Mouse (Mus musculus) gastrocnemius, postnatal 36 days (tissue): ENCODE results near the gene Sh3gl2. TPM values are rescaled to one million over a fixed set of nuclear protein-coding genes. Genes with fewer than 3 reads are reported as not detected.

Experiments used
- DNase-seq, 2 experiments: peaks; one replicate each; pipeline ENCODE4 v3.0.0; 2022
- intact Hi-C: fragments of 180-260 bp; cut with DNase I; formaldehyde crosslinking; loops from one replicate; pipeline ENCODE4 v1.15.1; 2025
- long read RNA-seq, 2 experiments: library from polyadenylated mRNA; stranded (forward); transcript quantifications; one replicate each; pipeline ENCODE4 v2.0.0; 2021
- total RNA-seq, 2 experiments: library from RNA; stranded (reverse); gene quantifications; 2 replicates each; pipeline ENCODE4 v1.2.3; 2021

Gene Sh3gl2
- under 1 TPM; 0.77 to 0.81 TPM for total RNA-seq
- long read RNA-seq, experiment 1 = 0 reads
- long read RNA-seq, experiment 2 = 0 reads

- intact Hi-C loops = no loop called here
- DNase-seq = peak; percentile 6 to 15
Observed at GRCm38 (mm10) chr4:85205071-85205635, at the start of gene Sh3gl2. Sh3gl2 (plus strand) TSS chr4:85205126.

DNA sequence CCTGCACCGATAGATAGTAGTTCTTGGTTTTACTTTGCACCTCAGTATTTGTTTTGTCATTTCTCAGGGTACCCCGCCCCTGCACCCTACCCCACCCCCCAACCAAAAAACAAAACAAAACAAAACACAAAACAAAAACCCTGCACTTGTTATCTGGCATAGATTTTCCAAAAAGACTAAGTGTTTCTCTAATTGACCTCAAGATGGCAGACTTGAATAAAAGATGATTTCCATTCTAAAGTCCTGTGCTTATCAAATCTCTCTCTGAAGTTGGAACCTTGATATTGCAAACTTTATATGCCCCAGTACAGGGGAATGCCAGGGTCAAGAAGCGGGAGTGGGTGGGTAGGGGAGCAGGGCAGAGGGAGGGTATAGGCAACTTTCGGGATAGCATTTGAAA lies 43.8 kb upstream of the Sh3gl2 start:
- DNase-seq = no peak
- intact Hi-C loops = loop anchor here (5.0 kb wide), 1 partner anchor 231 kb away; no protein-coding TSS in a partner anchor

DNA sequence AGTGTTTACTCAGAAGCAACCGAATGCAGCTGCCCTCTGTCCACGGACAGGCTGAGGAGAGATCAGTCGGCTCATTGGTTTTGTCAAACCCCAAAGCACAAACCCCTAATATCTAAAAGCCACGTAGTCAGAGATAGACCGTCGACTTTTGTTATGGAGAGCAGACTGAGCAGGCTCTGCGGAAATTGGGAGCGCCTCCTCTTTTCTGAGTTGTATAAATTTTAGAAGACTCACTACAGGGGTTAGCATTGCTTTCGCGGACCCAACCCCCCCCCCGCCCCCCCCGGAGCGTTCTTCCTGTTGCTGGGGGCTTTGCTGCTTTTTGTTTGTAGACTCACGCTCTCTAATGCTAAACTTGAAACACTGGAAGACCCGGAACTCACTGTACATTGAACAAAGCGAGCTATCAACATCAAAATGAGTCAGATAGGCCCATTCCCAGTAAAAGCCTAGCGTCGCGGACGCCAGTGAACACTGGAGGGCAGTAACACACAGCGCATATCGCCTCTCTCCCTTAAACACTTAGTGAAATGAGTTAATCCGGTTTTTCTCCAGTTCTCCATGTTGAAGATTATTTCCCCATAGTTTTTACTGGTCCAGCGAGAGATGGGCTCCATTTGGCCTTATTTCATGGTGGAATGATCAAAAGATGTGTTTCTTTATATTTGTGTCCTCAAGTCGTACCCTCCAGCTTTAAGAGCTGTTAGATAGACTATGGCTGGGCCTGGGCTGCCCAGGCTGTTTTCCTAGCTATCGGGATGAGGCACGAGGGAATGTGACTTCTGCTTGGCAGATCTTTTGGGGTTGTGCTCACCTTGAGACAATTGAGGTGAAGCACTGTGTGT lies 42.2 kb upstream of the Sh3gl2 start:
- intact Hi-C loops = loop anchor here (5.0 kb wide), 1 partner anchor 230 kb away; no protein-coding TSS in a partner anchor
- no peak for DNase-seq

- DNase-seq = no peak
Observed at GRCm38 (mm10) chr4:85163313-85163615, 41.7 kb upstream of the Sh3gl2 start.

DNA sequence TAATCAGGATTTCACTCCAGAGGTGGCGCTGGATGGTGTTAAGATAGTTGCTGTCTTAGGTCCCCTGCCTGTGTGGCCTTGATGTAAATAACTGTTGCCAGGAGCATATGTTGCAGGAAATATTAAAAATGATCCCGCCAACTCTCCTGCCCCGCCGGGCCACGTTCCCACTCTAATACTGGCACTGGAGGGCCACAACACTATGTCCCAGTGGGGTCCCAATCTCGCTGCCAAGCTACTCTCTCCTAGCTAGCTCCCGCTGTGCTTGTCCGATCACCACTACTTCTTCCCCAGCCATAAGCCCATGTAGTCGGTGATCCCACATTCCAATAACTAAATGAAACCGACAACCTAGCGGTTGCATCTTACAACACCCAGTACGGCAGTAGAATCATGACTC lies 36.9 kb upstream of the Sh3gl2 start:
- intact Hi-C loops = no loop called here
- DNase-seq = no peak

More at GRCm38 (mm10) chr4:85163313-85163615, 41.7 kb upstream of the Sh3gl2 start:
- intact Hi-C loops = loop anchor here (5.0 kb wide), 1 partner anchor 229 kb away; no protein-coding TSS in a partner anchor

DNA sequence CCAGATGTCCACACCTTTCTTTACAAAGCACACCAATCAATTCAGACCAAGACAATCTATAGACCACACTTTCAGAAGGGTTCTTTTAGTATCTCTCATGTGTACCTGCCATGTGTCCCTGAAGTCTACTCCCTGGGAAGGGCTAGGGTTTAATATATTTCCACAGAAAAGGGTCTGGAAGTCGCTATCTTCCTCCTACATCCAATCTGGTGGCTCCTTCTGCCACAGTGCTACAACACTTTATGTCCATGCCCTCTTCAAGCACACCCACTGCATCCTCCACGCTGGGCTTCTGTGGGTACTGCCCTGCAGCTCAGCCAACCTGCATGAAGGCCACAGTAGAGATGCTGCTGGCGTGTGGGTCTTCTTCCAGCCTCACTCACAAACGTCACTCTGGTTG lies 29.5 kb upstream of the Sh3gl2 start:
- no peak for DNase-seq
- intact Hi-C loops = no loop called here

DNA sequence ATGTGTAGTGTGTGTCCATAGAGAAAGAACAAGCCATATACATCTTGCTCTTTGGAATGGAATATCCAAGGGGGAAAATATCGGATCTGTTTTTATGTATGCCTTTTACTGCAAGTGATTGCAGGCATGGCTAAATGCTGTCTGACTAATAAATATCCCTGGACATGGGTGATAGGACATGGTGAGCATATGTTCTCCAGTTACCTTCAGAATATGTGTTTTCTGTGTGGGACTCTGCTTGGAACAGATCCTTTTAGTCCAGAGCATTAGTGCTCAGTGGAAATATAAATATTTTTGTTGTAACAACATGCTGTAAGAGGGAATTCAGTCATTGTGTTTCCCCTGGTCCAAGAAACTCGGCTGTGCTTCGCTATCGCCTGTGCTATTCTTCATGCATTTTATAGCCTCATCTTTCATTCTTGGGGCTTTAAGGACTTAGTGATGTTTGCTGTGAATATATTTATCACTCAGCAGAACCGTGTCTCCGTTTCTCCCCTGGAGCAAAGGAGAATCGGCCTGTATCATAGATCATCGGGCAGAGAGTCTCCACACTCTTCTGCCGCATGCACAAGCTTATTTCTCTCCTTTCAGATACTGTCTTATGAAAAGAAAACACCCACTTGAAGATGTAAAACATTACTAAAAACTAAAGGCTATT lies 26.4 kb upstream of the Sh3gl2 start:
- intact Hi-C loops = no loop called here
- no peak for DNase-seq

DNA sequence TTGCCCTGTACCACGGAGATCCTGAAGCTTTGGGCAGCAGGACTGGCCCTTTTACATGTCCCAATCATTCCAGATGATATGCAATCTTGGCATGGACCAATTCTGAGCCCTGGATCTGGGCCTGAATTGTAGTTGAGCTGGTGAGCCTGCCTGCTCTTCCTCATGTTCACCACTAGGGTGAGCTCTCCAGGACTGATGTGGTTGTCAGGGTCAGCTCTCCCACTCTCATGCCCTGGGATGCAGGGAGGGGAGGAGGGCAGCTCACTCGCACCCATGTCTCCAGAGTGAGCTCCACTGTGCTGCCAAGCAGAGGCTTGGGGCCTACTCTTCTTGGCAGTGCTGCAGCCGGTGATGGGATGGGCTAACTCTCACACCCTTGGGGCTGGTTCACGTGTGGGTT lies 18.9 kb upstream of the Sh3gl2 start:
- DNase-seq = no peak
- intact Hi-C loops = no loop called here

DNA sequence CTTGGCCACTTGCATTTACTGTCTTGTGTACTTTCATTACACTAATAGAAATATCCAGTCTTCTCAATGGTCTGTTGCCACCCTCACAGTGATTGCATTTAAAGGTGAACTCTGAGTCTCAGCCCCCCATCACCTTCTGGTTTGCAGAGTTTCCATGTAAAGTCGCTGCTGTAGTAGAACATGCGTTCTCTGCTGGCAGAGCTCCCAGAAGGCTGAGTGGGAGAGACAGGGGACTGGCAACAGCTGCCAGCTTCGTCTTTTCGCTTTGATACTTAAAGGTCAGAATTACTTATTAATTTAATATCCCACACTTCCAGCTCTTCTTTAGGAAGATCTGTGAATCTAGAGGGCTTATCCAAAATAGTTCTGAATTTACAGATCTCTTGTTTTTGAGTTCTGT lies 8.7 kb upstream of the Sh3gl2 start:
- DNase-seq = no peak
- intact Hi-C loops = no loop called here

GRCm38 (mm10) chr4:85198431-85198830 lies 6.5 kb upstream of the Sh3gl2 start:
- intact Hi-C loops = no loop called here
- DNase-seq = no peak

DNA sequence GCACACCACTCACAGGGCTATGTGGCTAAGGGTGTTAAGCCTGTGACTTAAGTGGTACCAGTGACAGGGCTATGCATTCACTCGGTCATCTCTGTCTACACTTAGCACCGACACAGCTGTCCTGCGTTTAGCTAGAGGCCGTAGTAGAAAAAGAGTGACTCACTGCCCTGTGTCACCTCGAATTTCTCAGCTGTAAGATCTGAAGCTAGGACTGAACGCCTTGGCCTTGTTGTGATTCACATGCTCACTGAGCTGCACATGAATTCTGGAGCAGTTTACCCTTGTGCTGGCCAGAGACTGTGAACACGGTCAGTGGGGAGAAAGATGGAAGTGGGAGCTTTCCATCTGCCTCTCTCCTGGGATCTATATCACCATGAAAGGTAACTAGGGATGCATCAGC lies 2.3 kb upstream of the Sh3gl2 start:
- no peak for DNase-seq
- intact Hi-C loops = no loop called here

GRCm38 (mm10) chr4:85205636-85206211 lies 798 bp downstream of the Sh3gl2 start:
- intact Hi-C loops = no loop called here
- no peak for DNase-seq

GRCm38 (mm10) chr4:85206675-85207400 lies 1.9 kb downstream of the Sh3gl2 start:
- intact Hi-C loops = no loop called here
- no peak for DNase-seq

- intact Hi-C loops = no loop called here
- no peak for DNase-seq
Observed at GRCm38 (mm10) chr4:85207515-85207914, 2.6 kb downstream of the Sh3gl2 start.

GRCm38 (mm10) chr4:85208531-85208930 lies 3.6 kb downstream of the Sh3gl2 start:
- DNase-seq = no peak
- intact Hi-C loops = no loop called here

GRCm38 (mm10) chr4:85210953-85211352 lies 6.0 kb downstream of the Sh3gl2 start:
- DNase-seq = no peak
- intact Hi-C loops = no loop called here

DNA sequence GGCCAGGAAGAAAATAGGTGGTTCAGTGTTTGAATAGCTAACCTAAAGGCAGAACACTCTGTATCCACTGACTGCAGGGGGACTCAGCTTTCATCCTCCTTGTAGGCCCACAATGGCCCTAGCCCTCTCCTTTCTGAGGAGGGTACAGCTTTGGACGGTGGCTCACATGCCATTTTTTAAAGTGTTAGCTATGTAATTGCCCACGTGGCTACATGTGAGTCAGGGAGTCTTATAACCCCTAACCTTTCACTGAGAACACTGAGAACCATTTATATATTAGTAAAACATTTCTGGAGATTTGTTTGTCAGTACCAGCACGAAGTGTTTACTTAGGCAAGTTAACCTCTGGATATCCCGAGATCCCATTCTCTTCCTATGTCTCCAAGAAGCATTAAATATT lies 12.1 kb downstream of the Sh3gl2 start:
- no peak for DNase-seq
- intact Hi-C loops = no loop called here

DNA sequence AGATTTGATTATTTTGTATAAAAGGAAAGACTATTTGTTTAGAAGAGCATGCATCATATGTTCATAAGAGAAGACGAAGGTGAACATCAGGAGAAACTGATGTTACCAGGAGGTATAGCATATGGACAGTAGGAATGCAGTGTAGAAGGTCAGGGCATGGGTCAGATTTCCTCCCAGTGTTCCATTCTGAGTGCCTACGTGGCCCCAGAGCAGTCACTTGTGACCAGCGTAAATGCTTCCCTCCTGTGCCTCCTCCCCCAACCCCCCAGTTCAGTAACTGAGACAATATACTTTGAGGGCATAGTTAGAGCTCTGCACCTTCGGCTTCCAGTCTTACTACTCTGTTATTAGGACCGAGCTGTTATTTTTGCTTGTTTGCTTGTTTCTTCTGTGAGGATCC lies 17.8 kb downstream of the Sh3gl2 start:
- intact Hi-C loops = no loop called here
- no peak for DNase-seq

- DNase-seq = no peak
- intact Hi-C loops = no loop called here
Observed at GRCm38 (mm10) chr4:85226731-85227130, 21.8 kb downstream of the Sh3gl2 start.
